Mouse (Mus musculus): ENCODE measurements at regions not wholly inside any gene's neighbourhood (a gene's known extent, or its start where the extent isn't known, plus 50 kb on each side); places are given as distances from the start of the nearest gene placed in this dataset.

- no peak for TF ChIP-seq CTCF (IDR thresholded peaks at IDR 0.05; ENCODE audit: extremely low read depth, insufficient read depth, low read length)
- TF ChIP-seq POLR2A (IDR thresholded peaks at IDR 0.05; ENCODE audit: extremely low read depth, insufficient read depth, low read length): no peak
Measured at GRCm38 (mm10) chr9:67154062-67154461, 104.9 kb upstream of the Tpm1 start.

All from cortical plate, adult 2 months (tissue).